Mouse (Mus musculus): ENCODE data around the gene Tmem86b.
"Not testable (repeated sequence)": the region's sequence is repeated elsewhere in the genome, so short reads cannot be mapped to it uniquely, and the experiment has no call there.

Tmem86b gene

DNA sequence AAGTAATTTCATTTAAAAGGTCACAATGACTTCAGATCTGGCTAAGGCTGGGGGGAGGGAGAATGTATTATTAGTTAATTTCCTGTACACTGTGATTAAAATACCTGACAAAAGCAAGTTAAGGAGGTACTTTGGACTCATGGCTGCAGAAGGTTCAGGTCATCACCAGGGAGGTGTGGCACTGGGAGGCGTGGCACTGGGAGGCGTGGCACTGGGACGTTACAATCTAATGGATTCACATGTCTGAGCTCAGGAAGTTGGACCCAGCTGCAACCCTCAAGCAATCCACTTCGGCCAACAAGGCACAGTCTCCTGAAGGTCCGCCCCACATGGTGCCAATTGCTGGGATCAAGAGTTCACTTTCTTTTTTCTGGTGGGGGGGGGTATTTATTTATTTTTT is 23.2 kb downstream of the Tmem86b start:
- in situ Hi-C loops (cut with MboI; ENCODE audit: low pct_unique_long_range_greater_than_20kb in 1 of 2, low sequenced_read_pairs in 2 of 2, unreplicated experiment in 1 of 2): no loop called here

DNA sequence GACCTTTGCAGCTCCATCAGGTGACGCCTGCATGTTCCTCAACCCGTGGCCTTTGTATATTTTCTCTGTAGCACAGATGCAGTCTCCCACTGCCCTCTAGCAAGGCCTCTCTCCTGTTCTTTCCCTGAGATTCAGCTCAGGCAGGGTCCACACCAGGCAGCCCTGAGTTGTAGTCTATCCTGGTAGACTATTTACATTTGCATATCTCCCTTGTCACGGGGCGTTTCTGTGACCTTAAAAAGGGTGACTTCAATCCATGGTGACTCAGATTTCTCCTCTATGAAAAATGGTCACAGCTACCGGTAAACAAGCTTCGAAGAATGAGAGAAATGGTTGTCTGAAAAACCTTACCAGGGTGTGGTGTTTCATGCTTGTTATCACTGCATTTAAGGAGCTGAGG is 27.3 kb downstream of the Tmem86b start, which contains the start of gene Ptprh:
Ptprh (minus strand) TSS at position 169 of the 400 bp plus-strand sequence.
- in situ Hi-C loops (cut with MboI; ENCODE audit: low pct_unique_long_range_greater_than_20kb in 1 of 2, low sequenced_read_pairs in 2 of 2, unreplicated experiment in 1 of 2): no loop called here

DNA sequence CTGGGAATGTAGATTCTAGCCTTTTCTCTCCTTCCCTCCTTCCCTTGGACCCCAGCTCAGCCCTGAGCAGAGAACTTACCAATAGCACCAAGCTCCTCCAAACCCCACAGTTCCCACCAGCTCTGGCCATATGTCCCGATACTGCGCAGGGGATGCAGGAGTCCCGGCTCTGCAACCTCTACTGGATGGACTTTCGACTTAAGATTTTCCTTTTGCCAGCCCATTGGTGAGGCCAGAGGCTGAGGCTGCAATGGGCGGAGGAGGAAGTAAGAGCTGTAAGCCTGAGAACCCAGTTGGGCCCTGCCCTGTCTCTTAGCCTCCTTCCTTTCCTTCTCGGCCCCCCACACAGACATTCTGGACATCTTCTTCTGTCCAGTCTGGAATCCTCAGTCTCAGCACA is 28.3 kb downstream of the Tmem86b start:
- in situ Hi-C loops (cut with MboI; ENCODE audit: low pct_unique_long_range_greater_than_20kb in 1 of 2, low sequenced_read_pairs in 2 of 2, unreplicated experiment in 1 of 2): no loop called here

DNA sequence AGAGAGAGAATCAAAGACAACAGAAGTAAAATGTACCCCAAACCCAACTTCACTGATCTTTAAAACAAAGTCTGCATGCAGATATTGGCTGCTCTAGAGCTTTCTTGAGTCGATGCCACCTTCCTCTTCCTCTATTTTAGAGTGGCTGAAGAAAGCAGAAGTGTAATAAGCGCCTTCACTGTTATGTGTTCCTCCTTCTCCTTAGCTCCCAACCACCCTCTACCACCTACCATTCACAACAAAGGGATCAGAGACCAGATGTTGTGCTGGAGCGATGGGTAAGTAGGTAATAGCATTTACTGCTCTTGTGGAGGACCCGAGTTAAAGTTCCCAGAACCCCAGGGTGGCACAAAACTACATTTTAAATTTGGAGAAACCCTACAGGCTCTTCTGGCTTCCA is 34.2 kb downstream of the Tmem86b start:
- in situ Hi-C loops (cut with MboI; ENCODE audit: low pct_unique_long_range_greater_than_20kb in 1 of 2, low sequenced_read_pairs in 2 of 2, unreplicated experiment in 1 of 2): not testable (repeated sequence)

DNA sequence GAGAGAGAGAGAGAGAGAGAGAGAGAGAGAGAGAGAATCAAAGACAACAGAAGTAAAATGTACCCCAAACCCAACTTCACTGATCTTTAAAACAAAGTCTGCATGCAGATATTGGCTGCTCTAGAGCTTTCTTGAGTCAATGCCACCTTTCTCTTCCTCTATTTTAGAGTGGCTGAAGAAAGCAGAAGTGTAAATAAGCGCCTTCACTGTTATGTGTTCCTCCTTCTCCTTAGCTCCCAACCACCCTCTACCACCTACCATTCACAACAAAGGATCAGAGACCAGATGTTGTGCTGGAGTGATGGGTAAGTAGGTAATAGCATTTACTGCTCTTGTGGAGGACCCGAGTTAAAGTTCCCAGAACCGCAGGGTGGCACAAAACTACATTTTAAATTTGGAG is 49.7 kb downstream of the Tmem86b start:
- in situ Hi-C loops (cut with MboI; ENCODE audit: low pct_unique_long_range_greater_than_20kb in 1 of 2, low sequenced_read_pairs in 2 of 2, unreplicated experiment in 1 of 2): not testable (repeated sequence)
